Mouse (Mus musculus) ES-E14 (cell line): ENCODE results near the gene Mrps5. TPM values are rescaled to one million over a fixed set of nuclear protein-coding genes. Genes with fewer than 3 reads are reported as not detected.

Source experiments
- DNase-seq: peaks from one replicate; pipeline ENCODE4 v3.0.0-alpha.2; 2013; ENCODE audit warnings: low read depth, low spot score
- H3K27ac ChIP-seq: 2 replicates; pipeline ENCODE4 v1.5.1; 2012; ENCODE audit warnings: low read depth, mild to moderate bottlenecking, low read length, moderate library complexity, mixed read lengths; ENCODE audit not compliant: poor library complexity, insufficient read depth, severe bottlenecking
- H3K36me3 ChIP-seq: 2 replicates; pipeline ENCODE4 v1.6.1; 2012; ENCODE audit warnings: mild to moderate bottlenecking, low read length, moderate library complexity, mixed read lengths; ENCODE audit not compliant: control insufficient read depth, poor library complexity, insufficient read depth, severe bottlenecking
- H3K4me1 ChIP-seq, 2 experiments: fragments of 150-350 bp in 1 of 2; sonication (generic) in 1 of 2; 2 replicates each; pipeline ENCODE4 v1.6.1; 2012; ENCODE audit warnings: low read length in 2 of 2, mild to moderate bottlenecking in 1 of 2, mixed read lengths in 1 of 2; ENCODE audit not compliant: control insufficient read depth in 2 of 2, insufficient read depth in 2 of 2, poor library complexity in 1 of 2
- H3K4me3 ChIP-seq, 2 experiments: fragments of 150-350 bp in 1 of 2; sonication (generic) in 1 of 2; 2 replicates each; pipeline ENCODE4 v1.5.1; 2012; ENCODE audit warnings: low read length in 2 of 2, low read depth in 1 of 2, mild to moderate bottlenecking in 1 of 2, mixed read lengths in 1 of 2; ENCODE audit not compliant: insufficient read depth in 1 of 2, poor library complexity in 1 of 2, severe bottlenecking in 1 of 2
- H3K9ac ChIP-seq: 2 replicates; pipeline ENCODE4 v1.6.1; 2012; ENCODE audit warnings: low read depth, mild to moderate bottlenecking, low read length, mixed read lengths; ENCODE audit not compliant: poor library complexity, insufficient read depth, severe bottlenecking
- H3K9me3 ChIP-seq: fragments of 150-350 bp; sonication (generic); 2 replicates; pipeline ENCODE4 v1.6.1; 2012; ENCODE audit warnings: low read depth, mild to moderate bottlenecking, low read length; ENCODE audit not compliant: control insufficient read depth, insufficient read depth
- CHD2 ChIP-seq: IDR thresholded peaks from 2 replicates; pipeline ENCODE4 v1.6.1; 2014; ENCODE audit warnings: mild to moderate bottlenecking, low read depth, low read length, inconsistent platforms
- HCFC1 ChIP-seq: IDR thresholded peaks from 2 replicates; pipeline ENCODE4 v1.6.1; 2012; ENCODE audit warnings: low read length, inconsistent platforms, borderline replicate concordance; ENCODE audit not compliant: insufficient read depth
- MAFK ChIP-seq: IDR thresholded peaks from 2 replicates; pipeline ENCODE4 v1.6.1; 2014; ENCODE audit warnings: mild to moderate bottlenecking, low read depth, low read length, inconsistent platforms; ENCODE audit not compliant: insufficient read depth
- ZC3H11A ChIP-seq: IDR thresholded peaks from 2 replicates; pipeline ENCODE4 v1.6.1; 2012; ENCODE audit warnings: low read depth, mild to moderate bottlenecking, inconsistent platforms, low read length, borderline replicate concordance
- ZNF384 ChIP-seq: IDR thresholded peaks from 2 replicates; pipeline ENCODE4 v1.6.1; 2012; ENCODE audit warnings: low read depth, low read length, inconsistent platforms
- in situ Hi-C, 2 experiments: fragments of 600-800 bp; cut with MboI; formaldehyde crosslinking; loops; one replicate each; pipeline ENCODE4 v1.15.1; 2025; ENCODE audit warnings: low sequenced_read_pairs in 2 of 2, inconsistent platforms in 1 of 2; ENCODE audit not compliant: unreplicated experiment in 2 of 2
- total RNA-seq: library from RNA; depleted of rRNA; stranded (reverse); fragments of 300-350 nt; gene quantifications from 2 replicates; pipeline ENCODE4 v1.2.3, GENCODE M21; 2012

Gene Mrps5
- total RNA-seq, 1 experiment, result 187 TPM

- no peak for DNase-seq
- Histone ChIP-seq H3K4me3 (no peak overlapping the region), H3K9me3 (no peaks in the 10 kb centered on the region), H3K4me1 (peaks cover 13 to 16% of the 10 kb centered on the region in 2 experiments; a peak in 3 of 4 replicates), H3K27ac (no peak overlapping the region), H3K36me3 (peaks cover 12% of the 10 kb centered on the region), H3K9ac (no peak overlapping the region)
- no peak for TF ChIP-seq ZC3H11A
- TF ChIP-seq MAFK, result no peak
- TF ChIP-seq ZNF384, result no peak
- TF ChIP-seq CHD2, result no peak
- no peak for TF ChIP-seq HCFC1
- in situ Hi-C loops, result no loop called here
Observed at GRCm38 (mm10) chr2:127608986-127609385, 22.0 kb downstream of the Mrps5 start.

DNA sequence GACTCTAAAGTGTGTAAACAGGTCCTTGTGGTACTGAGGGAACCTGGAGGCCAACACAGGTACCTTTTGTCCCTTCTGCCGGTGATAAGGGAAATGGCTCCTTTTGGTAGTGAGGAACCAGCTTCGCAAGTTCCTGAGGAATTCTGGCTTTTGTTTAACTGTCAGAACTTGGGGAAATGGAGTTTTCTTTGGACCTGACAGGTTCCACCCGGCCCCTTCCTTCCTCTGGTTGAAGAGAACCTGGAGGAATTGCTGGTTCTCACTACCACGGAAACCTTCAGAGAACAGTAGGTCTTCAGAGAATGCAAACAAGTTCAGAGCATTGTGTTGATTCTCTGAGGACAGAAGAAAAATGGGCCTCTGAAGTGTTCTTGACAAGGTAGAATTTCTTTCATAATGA, 24.4 kb downstream of the Mrps5 start:
- TF ChIP-seq ZNF384 (no peak), ZC3H11A (no peak), MAFK (no peak), CHD2 (no peak), HCFC1 (no peak)
- DNase-seq, result no peak
- Histone ChIP-seq H3K27ac (no peak overlapping the region), H3K4me1 (peaks cover 4 to 9% of the 10 kb centered on the region in 2 experiments; a peak in 3 of 4 replicates), H3K36me3 (0 out of 2 replicates have a peak, but pooled peaks cover 2% of the 10 kb centered on the region), H3K9ac (no peak overlapping the region), H3K4me3 (no peak overlapping the region), H3K9me3 (no peaks in the 10 kb centered on the region)
- in situ Hi-C loops, result no loop called here

GRCm38 (mm10) chr2:127612288-127612687, 25.3 kb downstream of the Mrps5 start:
- peaks cover 2 to 9% of the 10 kb centered on the region in 2 experiments; a peak in 2 of 4 replicates for H3K4me1 ChIP-seq
- in situ Hi-C loops, result no loop called here
- no peak for DNase-seq
- no peak overlapping the region for H3K4me3 ChIP-seq
- H3K36me3 ChIP-seq, result no peaks in the 10 kb centered on the region
- no peak overlapping the region for H3K9ac ChIP-seq
- H3K27ac ChIP-seq, result no peak overlapping the region
- H3K9me3 ChIP-seq, result no peaks in the 10 kb centered on the region
- no peak for TF ChIP-seq ZNF384
- no peak for TF ChIP-seq CHD2
- no peak for TF ChIP-seq ZC3H11A
- no peak for TF ChIP-seq MAFK
- no peak for TF ChIP-seq HCFC1

GRCm38 (mm10) chr2:127619311-127619710, 32.3 kb downstream of the Mrps5 start:
- no peaks in the 10 kb centered on the region for H3K9me3 ChIP-seq
- H3K4me1 ChIP-seq, result no peaks in the 10 kb centered on the region
- in situ Hi-C loops, result no loop called here
- H3K4me3 ChIP-seq, result no peak overlapping the region
- no peak overlapping the region for H3K27ac ChIP-seq
- no peak for DNase-seq
- H3K36me3 ChIP-seq, result no peaks in the 10 kb centered on the region
- TF ChIP-seq HCFC1, result no peak
- TF ChIP-seq CHD2, result no peak
- TF ChIP-seq ZNF384, result no peak
- TF ChIP-seq ZC3H11A, result no peak
- no peak for TF ChIP-seq MAFK
- H3K9ac ChIP-seq, result no peak overlapping the region

GRCm38 (mm10) chr2:127622065-127622464, 35.0 kb downstream of the Mrps5 start:
- H3K4me1 ChIP-seq, result no peaks in the 10 kb centered on the region
- TF ChIP-seq CHD2 (no peak), MAFK (no peak), ZNF384 (no peak), HCFC1 (no peak)
- no peaks in the 10 kb centered on the region for H3K36me3 ChIP-seq
- DNase-seq, result no peak
- no peaks in the 10 kb centered on the region for H3K9me3 ChIP-seq
- H3K4me3 ChIP-seq, result no peak overlapping the region
- H3K27ac ChIP-seq, result no peak overlapping the region
- in situ Hi-C loops, result no loop called here
- no peak overlapping the region for H3K9ac ChIP-seq
